Mouse (Mus musculus): ENCODE data around the gene Pigu. TPM values are rescaled to one million over a fixed set of nuclear protein-coding genes. Genes with fewer than 3 reads are reported as not detected.
A peak's percentile ranks its signal among the peaks of the same experiment; 100 is the strongest.

Pigu gene
- total RNA-seq, 4 experiments from 2014 or later: 27.4 to 30.1 (median 28.9) TPM

- no peak for DNase-seq (ENCODE audit: low spot score in 2 of 2)
Measured at GRCm38 (mm10) chr2:155290066-155290465, 67.2 kb downstream of the Pigu start.

GRCm38 (mm10) chr2:155287456-155288250 is 69.6 kb downstream of the Pigu start:
- no peak for DNase-seq (ENCODE audit: low spot score in 2 of 2)

- no peak for DNase-seq (ENCODE audit: low spot score in 2 of 2)
Measured at GRCm38 (mm10) chr2:155285744-155286143, 71.5 kb downstream of the Pigu start.

DNA sequence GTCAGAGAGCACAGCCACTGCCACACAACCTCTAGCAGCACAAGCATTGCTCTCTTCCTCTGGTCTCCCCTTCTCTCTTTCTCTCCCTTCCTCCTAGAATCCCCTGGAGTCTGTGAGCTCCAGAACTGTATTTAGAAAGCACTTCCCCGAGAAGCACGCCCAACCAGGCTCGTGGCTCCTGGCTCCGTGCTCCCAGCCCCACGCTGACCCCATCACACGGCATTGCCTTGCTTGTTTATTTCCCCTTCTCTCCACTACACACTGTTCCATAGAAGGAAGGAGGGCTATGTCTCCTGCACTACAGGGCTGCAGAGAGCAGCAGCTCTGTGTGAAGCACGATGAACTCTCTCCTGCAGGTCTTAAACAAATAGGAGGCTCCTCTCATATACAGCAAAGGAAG is 72.6 kb downstream of the Pigu start:
- DNase-seq (ENCODE audit: low spot score in 2 of 2): no peak

GRCm38 (mm10) chr2:155283793-155284192 is 73.4 kb downstream of the Pigu start:
- DNase-seq (ENCODE audit: low spot score in 2 of 2): no peak

- DNase-seq (ENCODE audit: low spot score in 2 of 2): no peak
Measured at GRCm38 (mm10) chr2:155280116-155280515, 77.1 kb downstream of the Pigu start.

DNA sequence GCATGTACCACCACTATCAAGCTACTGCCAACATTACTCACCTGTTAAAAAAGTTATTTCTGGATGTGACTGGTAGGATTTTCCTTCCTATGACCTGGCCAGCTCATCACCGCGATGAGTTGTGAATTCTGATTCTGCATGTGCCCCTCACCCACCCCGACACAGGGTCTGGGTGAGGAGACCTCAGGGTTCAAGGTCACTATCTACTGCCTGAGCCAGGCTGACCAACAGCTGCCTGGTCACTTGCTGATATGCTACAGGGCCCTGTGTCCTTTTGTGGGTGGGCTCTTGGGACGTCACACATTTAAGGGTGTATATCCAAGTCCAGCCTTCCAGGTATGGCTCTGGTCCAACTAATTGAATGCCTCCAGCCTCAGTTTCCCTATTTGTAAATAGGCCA is 78.1 kb downstream of the Pigu start:
- no peak for DNase-seq (ENCODE audit: low spot score in 2 of 2)

GRCm38 (mm10) chr2:155278361-155278760 is 78.9 kb downstream of the Pigu start:
- no peak for DNase-seq (ENCODE audit: low spot score in 2 of 2)

DNA sequence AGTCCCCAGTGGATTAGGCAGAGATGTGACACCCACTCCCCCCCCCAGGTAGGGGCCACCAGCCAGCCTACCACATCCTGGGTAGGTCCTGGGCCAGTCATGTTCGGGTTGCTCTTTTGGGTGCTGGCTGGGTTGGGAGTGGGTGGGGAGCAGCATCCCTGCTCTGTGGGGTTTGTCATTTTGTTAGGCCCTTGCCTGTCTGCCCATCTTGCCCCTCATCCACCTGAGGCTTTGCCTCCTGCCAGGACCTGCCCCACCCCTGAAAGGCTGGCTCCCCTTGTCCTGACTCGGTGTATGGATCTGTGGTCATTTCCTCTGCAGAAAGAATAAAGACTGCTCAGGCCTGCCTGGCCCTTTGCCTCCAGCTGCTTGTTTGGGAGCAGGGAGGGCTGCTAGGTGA is 79.5 kb downstream of the Pigu start:
- DNase-seq (ENCODE audit: low spot score in 2 of 2): no peak

- peak; percentile 49 to 57 for DNase-seq (ENCODE audit: low spot score in 2 of 2)
Measured at GRCm38 (mm10) chr2:155276621-155277175, 80.5 kb downstream of the Pigu start.

DNA sequence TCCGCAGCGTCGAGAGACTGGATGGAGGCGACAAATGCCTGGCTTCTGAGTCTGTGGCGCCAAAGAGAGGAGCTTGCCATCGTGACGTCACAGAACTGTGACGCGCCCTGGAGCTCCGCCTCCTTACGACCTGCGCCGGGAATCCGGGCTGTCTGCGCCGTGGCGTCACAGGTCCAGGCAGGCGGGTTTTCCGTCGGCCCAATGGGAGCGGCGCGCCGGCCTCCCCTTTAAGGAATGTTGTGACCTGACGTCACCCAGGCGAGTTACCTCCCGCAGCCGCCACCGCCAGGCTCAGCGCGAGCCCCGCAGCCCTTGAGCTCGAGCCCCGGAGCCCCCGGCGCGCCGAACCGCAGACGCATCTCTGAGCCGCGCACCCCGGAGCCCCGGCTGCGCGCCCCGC is 81.0 kb downstream of the Pigu start, which contains the start of gene Map1lc3a:
Gene Map1lc3a, plus strand, starts transcription at position 103 of the 400 bp plus-strand sequence.
- peak; percentile 97 to 98 for DNase-seq (ENCODE audit: low spot score in 2 of 2)

GRCm38 (mm10) chr2:155273603-155274002 is 83.6 kb downstream of the Pigu start:
- DNase-seq (ENCODE audit: low spot score in 2 of 2): no peak

DNA sequence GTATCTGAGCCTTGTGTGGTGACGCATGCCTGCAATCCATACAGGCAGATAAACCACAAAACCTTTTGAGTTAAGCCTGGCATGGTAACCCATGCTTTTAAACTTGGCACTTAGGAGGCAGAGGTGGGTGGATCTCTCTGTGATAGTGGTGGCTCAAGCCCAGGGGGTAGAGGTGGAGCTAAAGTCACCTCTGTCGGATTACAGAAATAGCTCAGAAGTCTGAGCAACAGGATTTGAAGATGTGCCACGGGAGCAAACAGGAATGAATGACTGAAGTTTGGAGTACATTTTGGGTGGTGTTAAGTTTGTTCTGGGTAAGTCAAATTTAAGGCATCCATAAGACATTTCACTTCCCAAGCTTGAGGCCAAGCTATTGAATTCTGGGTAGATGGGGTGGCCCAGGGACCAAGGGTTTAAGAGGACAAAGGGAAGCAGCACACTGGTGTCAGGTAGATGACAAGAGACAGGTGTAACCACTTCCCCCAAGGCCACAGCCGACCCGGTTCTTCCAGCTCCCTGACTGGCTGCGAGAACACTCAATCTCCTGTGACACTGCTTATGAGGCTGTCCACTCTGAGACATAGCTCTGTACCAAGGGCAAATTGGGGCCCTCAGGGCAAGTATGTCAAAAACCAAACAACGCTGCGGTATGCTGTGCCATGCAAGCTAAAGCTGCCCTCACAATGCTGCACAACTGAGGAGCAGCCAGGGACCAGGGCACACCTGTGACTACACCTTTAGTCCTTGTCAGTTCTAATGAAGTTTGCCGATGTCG is 84.6 kb downstream of the Pigu start:
- DNase-seq (ENCODE audit: low spot score in 2 of 2): no peak

GRCm38 (mm10) chr2:155271957-155272356 is 85.3 kb downstream of the Pigu start:
- no peak for DNase-seq (ENCODE audit: low spot score in 2 of 2)

DNA sequence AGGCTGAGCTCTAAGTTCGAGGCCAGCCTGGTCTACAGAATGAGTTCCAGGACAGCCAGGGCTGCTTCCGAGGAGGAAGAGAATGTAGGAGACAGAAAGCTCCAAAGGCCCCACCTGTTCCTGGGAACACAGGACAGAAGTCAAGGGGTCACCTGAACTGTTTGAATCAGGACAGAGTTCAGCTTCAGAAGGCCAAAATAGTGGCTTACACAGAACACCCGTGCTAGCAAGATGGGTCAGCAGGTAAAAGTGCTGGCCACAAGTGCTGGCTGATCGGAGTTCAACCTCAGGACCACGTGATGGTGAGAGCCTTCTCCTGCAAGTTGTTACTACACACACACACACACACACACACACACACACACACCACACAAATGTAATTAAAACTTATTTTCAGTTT is 90.3 kb downstream of the Pigu start:
- DNase-seq (ENCODE audit: low spot score in 2 of 2): no peak

- DNase-seq (ENCODE audit: low spot score in 2 of 2): no peak
Measured at GRCm38 (mm10) chr2:155265526-155265925, 91.7 kb downstream of the Pigu start.

DNA sequence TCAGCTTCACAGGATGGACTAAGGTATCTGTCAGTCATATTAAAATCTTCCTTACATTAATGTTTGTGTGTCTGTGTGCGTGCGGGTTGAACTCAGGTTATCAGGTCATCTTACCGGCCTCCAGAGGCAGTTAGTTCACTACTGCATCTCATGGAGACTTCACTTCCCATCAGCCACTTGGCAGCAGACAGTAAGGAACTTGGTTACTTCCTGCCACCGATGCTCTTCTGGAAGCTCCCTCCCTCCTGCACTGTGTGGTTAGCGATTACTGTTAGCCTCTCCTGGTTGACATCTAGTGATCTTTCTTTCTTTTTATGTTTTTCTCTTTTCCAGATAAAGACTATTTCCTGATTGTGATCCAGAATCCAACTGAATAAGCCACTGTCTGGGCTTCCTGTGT is 107.6 kb downstream of the Pigu start:
- DNase-seq (ENCODE audit: low spot score in 2 of 2): no peak

GRCm38 (mm10) chr2:155248718-155249117 is 108.5 kb downstream of the Pigu start:
- no peak for DNase-seq (ENCODE audit: low spot score in 2 of 2)

GRCm38 (mm10) chr2:155248206-155248605 is 109.0 kb downstream of the Pigu start:
- no peak for DNase-seq (ENCODE audit: low spot score in 2 of 2)

- DNase-seq (ENCODE audit: low spot score in 2 of 2): no peak
Measured at GRCm38 (mm10) chr2:155246231-155246630, 111.0 kb downstream of the Pigu start.

DNA sequence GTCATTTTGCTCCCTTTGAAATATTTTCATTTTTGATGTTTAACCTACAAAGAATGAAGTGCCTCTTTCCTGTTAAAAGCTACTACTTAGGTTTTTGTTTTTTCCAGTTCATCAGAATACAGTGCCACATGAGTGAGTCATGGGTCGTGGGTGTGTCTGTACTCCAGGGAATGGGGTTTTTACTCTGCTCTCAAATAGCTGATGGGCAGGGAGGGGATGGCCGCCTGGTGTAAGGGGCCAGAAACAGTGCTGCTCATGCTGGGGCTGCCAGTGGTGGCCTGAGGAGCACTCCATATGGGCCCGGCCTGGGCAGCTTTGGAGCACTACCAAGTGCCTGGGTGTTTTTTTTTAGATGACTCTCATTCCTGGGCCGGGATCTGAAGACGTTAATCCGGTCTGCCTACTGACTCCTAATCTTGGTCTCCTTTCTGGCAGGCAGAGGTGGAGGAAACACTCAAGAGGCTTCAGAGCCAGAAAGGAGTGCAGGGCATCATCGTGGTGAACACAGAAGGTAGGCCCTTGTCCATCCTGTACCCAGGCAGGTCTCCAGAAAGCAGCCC is 114.9 kb downstream of the Pigu start:
- no peak for DNase-seq (ENCODE audit: low spot score in 2 of 2)

DNA sequence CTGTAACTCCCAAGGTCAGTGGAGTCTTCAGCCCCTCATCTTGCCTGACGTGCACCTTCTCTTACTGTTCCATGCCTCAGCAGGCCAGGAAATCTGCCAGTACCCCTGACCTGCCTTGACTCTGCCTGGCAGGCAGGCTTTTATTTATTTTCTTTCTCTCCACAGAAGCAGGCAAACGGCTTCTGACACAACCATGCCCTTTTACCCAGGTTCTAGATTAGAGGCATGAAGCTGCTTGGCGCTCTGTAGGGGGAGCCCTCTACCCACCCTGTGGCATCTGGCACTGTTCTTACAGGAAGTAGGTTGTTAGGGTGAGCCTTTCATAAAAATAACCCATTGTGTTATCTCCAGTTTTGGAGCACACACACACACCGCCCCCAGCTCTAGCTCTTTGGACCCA is 116.3 kb downstream of the Pigu start:
- DNase-seq (ENCODE audit: low spot score in 2 of 2): no peak

All from left cerebral cortex, adult 8-10 months (tissue).